In genomic region chr8:113820983-113821587, GRCm38 (mm10) we compare ENCODE assay signal across 18 mouse cellular contexts. TPM values are rescaled to one million over a fixed set of nuclear protein-coding genes. Genes with fewer than 3 reads are reported as not detected.
A peak's percentile ranks its signal among the peaks of the same experiment; 100 is the strongest.
DNase-seq lines count a peak whose midpoint lies in the region; ATAC-seq lines count a peak whose summit lies in the region.
"Had no signal": no experiment of that assay in that cellular context is flagged by ENCODE, and none has a peak within 500 bp of the region (broad histone marks: within the 10 kb centered on the region; RNA-seq: fewer than 3 reads in every experiment).

No protein-coding gene starts in this region.

- no peaks in the 10 kb centered on the region for H3K4me1 ChIP-seq in embryonic facial prominence, embryonic 11.5 days (ENCODE audit: control insufficient read depth, insufficient read depth, low read length)
- no peaks in the 10 kb centered on the region for H3K4me1 ChIP-seq in embryonic facial prominence, embryonic 10.5 days
- H3K4me1 ChIP-seq in limb, embryonic 11.5 days (ENCODE audit: control insufficient read depth, insufficient read depth, low read length), result no peaks in the 10 kb centered on the region
- peaks cover 9% of the 10 kb centered on the region for H3K4me1 ChIP-seq in limb, embryonic 10.5 days
- H3K4me1 ChIP-seq: forebrain, embryonic 15.5 days had no signal

- WGBS in embryonic facial prominence, embryonic 11.5 days, result 74% methylated on average over 16 of the region's 16 CpGs
- 83% methylated on average over 16 of the region's 16 CpGs for WGBS in embryonic facial prominence, embryonic 10.5 days
- WGBS in limb, embryonic 11.5 days, result 18% methylated on average over 16 of the region's 16 CpGs
- WGBS in limb, embryonic 10.5 days, result 25% methylated on average over 16 of the region's 16 CpGs

- no peaks in the 10 kb centered on the region for H3K27me3 ChIP-seq in embryonic facial prominence, embryonic 11.5 days (ENCODE audit: control insufficient read depth, insufficient read depth, low read length)
- no peaks in the 10 kb centered on the region for H3K27me3 ChIP-seq in embryonic facial prominence, embryonic 10.5 days (replicated peaks; ENCODE audit: low read depth, poor library complexity, severe bottlenecking)
- 0 out of 2 replicates have a peak, but pooled peaks cover 3% of the 10 kb centered on the region for H3K27me3 ChIP-seq in limb, embryonic 11.5 days (ENCODE audit: control insufficient read depth, insufficient read depth, low read length)
- H3K27me3 ChIP-seq in limb, embryonic 10.5 days (ENCODE audit: low read depth, poor library complexity, severe bottlenecking), result peaks cover 26% of the 10 kb centered on the region; the same call in 1 of the 2 replicates
- H3K27me3 ChIP-seq: forebrain, embryonic 15.5 days had no signal

- H3K9ac ChIP-seq in embryonic facial prominence, embryonic 11.5 days (replicated peaks; ENCODE audit: low read length), result no peak overlapping the region
- no peak overlapping the region for H3K9ac ChIP-seq in limb, embryonic 11.5 days (ENCODE audit: low read length)
- H3K9ac ChIP-seq: forebrain, embryonic 15.5 days; liver, postnatal 0 days had no signal

- H3K4me3 ChIP-seq in embryonic facial prominence, embryonic 11.5 days (ENCODE audit: low read depth, low read length), result no peak overlapping the region
- H3K4me3 ChIP-seq in embryonic facial prominence, embryonic 10.5 days, result no peak overlapping the region
- H3K4me3 ChIP-seq in limb, embryonic 11.5 days (ENCODE audit: low read depth, low read length), result no peak overlapping the region
- H3K4me3 ChIP-seq in limb, embryonic 10.5 days, result no peak overlapping the region
- H3K4me3 ChIP-seq: forebrain, embryonic 15.5 days had no signal

- H3K9me3 ChIP-seq in embryonic facial prominence, embryonic 11.5 days (replicated peaks; ENCODE audit: control insufficient read depth, low read length), result no peaks in the 10 kb centered on the region
- no peaks in the 10 kb centered on the region for H3K9me3 ChIP-seq in embryonic facial prominence, embryonic 10.5 days
- H3K9me3 ChIP-seq in limb, embryonic 11.5 days (ENCODE audit: control insufficient read depth, low read length), result no peaks in the 10 kb centered on the region
- no peaks in the 10 kb centered on the region for H3K9me3 ChIP-seq in limb, embryonic 10.5 days (replicated peaks)
- H3K9me3 ChIP-seq: forebrain, embryonic 15.5 days had no signal

- H3K4me2 ChIP-seq in embryonic facial prominence, embryonic 11.5 days (ENCODE audit: low read depth, low read length), result no peak overlapping the region
- no peak overlapping the region for H3K4me2 ChIP-seq in limb, embryonic 11.5 days (ENCODE audit: low read depth, severe bottlenecking)
- H3K4me2 ChIP-seq: forebrain, embryonic 15.5 days had no signal

- peak; percentile 1 for DNase-seq in embryonic facial prominence, embryonic 11.5 days (ENCODE audit: low spot score)
- no peak for DNase-seq in embryonic facial prominence, embryonic 10.5 days (ENCODE audit: low spot score)
- peak; percentile 44 for DNase-seq in limb, embryonic 11.5 days (ENCODE audit: low spot score)
- no peak for DNase-seq in limb, embryonic 10.5 days (ENCODE audit: low spot score)
- DNase-seq in forelimb bud, embryonic 11.5 days (ENCODE audit: low read depth, low spot score), result peak; percentile 46
- peak; percentile 67 for DNase-seq in mesoderm, embryonic 11.5 days (ENCODE audit: low read depth, low spot score)
- DNase-seq in cerebellum, adult 18-20 months, result no peak
- DNase-seq: cerebellum, postnatal 14 days; layer of hippocampus, postnatal 36 days; left cerebral cortex, postnatal 4 days; liver, postnatal 0 days had no signal

- no peak for ATAC-seq in embryonic facial prominence, embryonic 11.5 days (replicated peaks; ENCODE audit: insufficient number of reproducible peaks, low FRiP score, low TSS enrichment, low read depth)
- ATAC-seq in limb, embryonic 11.5 days (ENCODE audit: insufficient number of reproducible peaks, low FRiP score, low TSS enrichment, low read depth), result no peak
- ATAC-seq in erythroid progenitor cell, adult 5-6 weeks (replicated peaks; ENCODE audit: low FRiP score, poor library complexity, severe bottlenecking), result no peak
- ATAC-seq: forebrain, embryonic 15.5 days; liver, postnatal 0 days; midbrain, embryonic 16.5 days had no signal

- no peak overlapping the region for H3K27ac ChIP-seq in embryonic facial prominence, embryonic 11.5 days (replicated peaks; ENCODE audit: low read depth, low read length)
- H3K27ac ChIP-seq in embryonic facial prominence, embryonic 10.5 days (replicated peaks), result no peak overlapping the region
- no peak overlapping the region for H3K27ac ChIP-seq in limb, embryonic 11.5 days (replicated peaks; ENCODE audit: low read depth, low read length)
- no peak overlapping the region for H3K27ac ChIP-seq in limb, embryonic 10.5 days
- H3K27ac ChIP-seq: forebrain, embryonic 15.5 days; macrophage had no signal

- H3K36me3 ChIP-seq in embryonic facial prominence, embryonic 11.5 days (replicated peaks; ENCODE audit: control insufficient read depth, insufficient read depth, low read depth, low read length), result no peaks in the 10 kb centered on the region
- no peaks in the 10 kb centered on the region for H3K36me3 ChIP-seq in embryonic facial prominence, embryonic 10.5 days (replicated peaks)
- no peaks in the 10 kb centered on the region for H3K36me3 ChIP-seq in limb, embryonic 11.5 days (ENCODE audit: control insufficient read depth, insufficient read depth, low read length)
- no peaks in the 10 kb centered on the region for H3K36me3 ChIP-seq in limb, embryonic 10.5 days
- H3K36me3 ChIP-seq: forebrain, embryonic 15.5 days had no signal

RNA-seq across cellular contexts. Expression of gene Adamts18, which starts 27.5 kb away (rescaled TPM):
- 3.6 and 4.6 TPM in 2 replicates for polyA plus RNA-seq in embryonic facial prominence, embryonic 11.5 days (2014; fragmentation: Nextera tagmentation; extraction: Ambion mirVana)
- polyA plus RNA-seq in embryonic facial prominence, embryonic 10.5 days (2016; fragmentation: Nextera tagmentation; extraction: Ambion mirVana), result 3.7 and 4.6 TPM in 2 replicates
- polyA plus RNA-seq in limb, embryonic 11.5 days (2014; fragmentation: Nextera tagmentation; extraction: Ambion mirVana), result 3.6 and 4.4 TPM in 2 replicates
- 5.1 and 5.7 TPM in 2 replicates for polyA plus RNA-seq in limb, embryonic 10.5 days (2016; fragmentation: Nextera tagmentation; extraction: Ambion mirVana)
- not detected in 2 replicates for total RNA-seq in erythroid progenitor cell, adult 5-6 weeks (2015; ENCODE audit: low replicate concordance)
- total RNA-seq in erythroid progenitor cell, adult 5-6 weeks (2017; ENCODE audit: low replicate concordance), result not detected in 2 replicates
- total RNA-seq: adrenal gland, adult 18-20 months; hematopoietic stem cell, adult 5-6 weeks had no signal
- polyA plus RNA-seq: liver, postnatal 0 days; macrophage; spleen, adult 2 months had no signal

Comparison
In these comparisons a context has a peak if more than half of its experiments do, and no peak if none do; other contexts are left out.
1. DNase-seq: peak in embryonic facial prominence, embryonic 11.5 days (single experiment), limb, embryonic 11.5 days (single experiment), forelimb bud, embryonic 11.5 days (single experiment) and mesoderm, embryonic 11.5 days (single experiment); none in embryonic facial prominence, embryonic 10.5 days (single experiment), limb, embryonic 10.5 days (single experiment) and cerebellum, adult 18-20 months (0 of 2).